Mouse (Mus musculus) 3134 (cell line): ENCODE data around the gene Sh3glb1.
A peak's percentile ranks its signal among the peaks of the same experiment; 100 is the strongest.

ENCODE experiments used
- DNase-seq: peaks from one replicate; pipeline ENCODE4 v3.0.0-alpha.2; 2011; ENCODE audit warnings: low spot score; ENCODE audit not compliant: insufficient read length; ENCODE audit errors: extremely low read depth

Sh3glb1 gene

GRCm38 (mm10) chr3:144676249-144676648 is 43.9 kb downstream of the Sh3glb1 start:
- no peak for DNase-seq

GRCm38 (mm10) chr3:144672016-144672415 is 48.1 kb downstream of the Sh3glb1 start:
- no peak for DNase-seq

- no peak for DNase-seq
These were observed 49.9 kb downstream of the Sh3glb1 start for GRCm38 (mm10) chr3:144669944-144670874.

- peak; percentile 74 for DNase-seq
These were observed 50.7 kb downstream of the Sh3glb1 start for GRCm38 (mm10) chr3:144669457-144669864.

GRCm38 (mm10) chr3:144668949-144669348 is 51.2 kb downstream of the Sh3glb1 start:
- DNase-seq = no peak

- no peak for DNase-seq
These were observed 52.1 kb downstream of the Sh3glb1 start for GRCm38 (mm10) chr3:144668039-144668438.

GRCm38 (mm10) chr3:144664363-144665299 is 55.5 kb downstream of the Sh3glb1 start:
- DNase-seq = peak; percentile 82

GRCm38 (mm10) chr3:144663415-144664093 is 56.6 kb downstream of the Sh3glb1 start:
- no peak for DNase-seq

GRCm38 (mm10) chr3:144662215-144662852 is 57.8 kb downstream of the Sh3glb1 start:
- no peak for DNase-seq

GRCm38 (mm10) chr3:144661439-144661838 is 58.7 kb downstream of the Sh3glb1 start:
- DNase-seq = no peak

GRCm38 (mm10) chr3:144644202-144644601 is 75.9 kb downstream of the Sh3glb1 start:
- DNase-seq = no peak

- peak; percentile 66 for DNase-seq
These were observed 76.7 kb downstream of the Sh3glb1 start for GRCm38 (mm10) chr3:144643301-144643871.

GRCm38 (mm10) chr3:144642141-144642540 is 78.0 kb downstream of the Sh3glb1 start:
- DNase-seq = no peak

- no peak for DNase-seq
These were observed 80.1 kb downstream of the Sh3glb1 start for GRCm38 (mm10) chr3:144640033-144640432.

GRCm38 (mm10) chr3:144639387-144639786 is 80.7 kb downstream of the Sh3glb1 start:
- DNase-seq = no peak

GRCm38 (mm10) chr3:144638110-144638509 is 82.0 kb downstream of the Sh3glb1 start:
- DNase-seq = no peak

- no peak for DNase-seq
These were observed 84.9 kb downstream of the Sh3glb1 start for GRCm38 (mm10) chr3:144635236-144635635.
